Mouse (Mus musculus) heart, postnatal 14 days (tissue): ENCODE results near the gene Cox16. TPM values are rescaled to one million over a fixed set of nuclear protein-coding genes. Genes with fewer than 3 reads are reported as not detected.

ENCODE experiments used
- DNase-seq, 2 experiments: peaks; one replicate each; pipeline ENCODE4 v3.0.0; 2021 to 2022
- intact Hi-C: fragments of 180-260 bp; cut with DNase I; formaldehyde crosslinking; loops from one replicate; pipeline ENCODE4 v1.15.1; 2025
- total RNA-seq, 2 experiments: library from RNA; stranded (reverse); gene quantifications; 2 replicates each; pipeline ENCODE4 v1.2.3; 2021

Cox16 gene
- total RNA-seq, 2 experiments from 2014 or later: 52.2 to 53.7 TPM

DNA sequence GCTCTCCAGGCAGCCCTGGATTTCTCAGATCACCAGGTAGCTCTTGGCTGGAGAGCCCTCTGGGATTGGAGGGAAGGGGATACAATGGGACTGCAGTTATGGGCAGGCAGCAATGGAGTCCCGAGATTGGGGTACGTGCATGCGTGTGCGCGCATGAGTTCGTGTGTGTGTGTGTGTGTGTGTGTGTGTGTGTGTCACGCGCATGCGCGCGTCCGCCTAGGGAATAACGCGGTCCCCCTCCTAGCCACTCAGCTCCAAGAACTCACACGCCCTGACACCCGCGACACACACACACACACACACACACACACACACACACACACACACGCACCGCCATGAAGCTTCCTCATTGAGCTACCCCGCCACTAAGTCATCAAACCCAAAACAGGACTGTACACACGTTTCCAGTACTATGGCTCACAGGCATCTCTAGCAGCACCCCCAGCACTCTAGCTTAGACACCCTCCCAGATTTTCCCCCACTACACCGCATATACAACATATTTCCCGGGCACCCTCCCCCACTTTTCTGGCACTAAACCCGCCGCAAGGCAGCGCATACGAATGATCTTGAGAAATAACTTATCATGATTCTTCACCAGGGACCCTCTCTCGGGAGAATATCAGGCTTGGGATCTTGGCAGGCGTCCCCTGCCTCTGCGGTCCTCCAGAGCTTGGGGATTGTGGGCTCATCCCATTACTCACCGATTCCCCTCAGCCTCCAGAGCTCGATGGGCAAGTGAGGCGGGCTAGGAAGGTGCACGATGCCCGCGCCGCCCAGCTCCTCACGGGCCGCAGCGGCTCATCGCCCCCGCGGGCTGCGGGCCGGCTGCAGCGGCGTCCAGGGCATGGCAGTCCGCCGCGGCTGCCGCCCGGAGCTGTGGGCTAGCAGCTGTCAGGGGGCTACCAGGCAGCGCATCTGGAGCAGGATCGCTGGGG is 152.7 kb downstream of the Cox16 start:
- intact Hi-C loops: no loop called here
- DNase-seq: peak in 1 of 2 experiments; percentile 16

GRCm38 (mm10) chr12:81331046-81331638 is 153.8 kb downstream of the Cox16 start:
- intact Hi-C loops: no loop called here
- DNase-seq: no peak

- intact Hi-C loops: no loop called here
- no peak for DNase-seq
These were observed 159.9 kb downstream of the Cox16 start for GRCm38 (mm10) chr12:81324991-81325390.

- intact Hi-C loops: no loop called here
- DNase-seq: no peak
These were observed 160.8 kb downstream of the Cox16 start for GRCm38 (mm10) chr12:81324116-81324515.

- intact Hi-C loops: no loop called here
- no peak for DNase-seq
These were observed 163.9 kb downstream of the Cox16 start for GRCm38 (mm10) chr12:81321021-81321420.

GRCm38 (mm10) chr12:81317811-81318210 is 167.1 kb downstream of the Cox16 start:
- DNase-seq: no peak
- intact Hi-C loops: no loop called here

DNA sequence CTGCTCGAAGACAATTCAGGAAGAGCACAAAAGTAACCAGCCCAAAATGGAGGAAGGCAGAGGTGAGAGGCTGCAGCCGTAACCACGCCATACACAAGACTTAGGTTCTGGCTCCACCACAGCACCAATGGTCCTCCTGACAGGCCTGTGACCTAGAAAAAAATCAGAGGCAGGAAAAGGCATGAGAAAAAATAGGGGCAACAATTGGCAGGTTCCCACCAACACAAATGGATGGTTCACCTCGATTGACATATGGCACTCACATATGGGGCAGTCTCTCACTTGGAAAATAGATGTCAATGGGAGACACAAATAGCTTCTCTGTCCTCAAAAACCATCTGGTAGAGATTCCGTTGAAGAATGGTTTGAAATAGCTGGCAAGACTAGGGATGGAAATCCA is 169.0 kb downstream of the Cox16 start:
- intact Hi-C loops: loop anchor here (2.0 kb wide), 1 partner anchor 21 kb away; no protein-coding TSS in a partner anchor
- DNase-seq: no peak

Other genes starting within 250 kb of the Cox16 start
- gene Slc8a3, start 151.9 kb downstream of the Cox16 start, total RNA-seq: under 1 TPM; 0.17 to 0.24 TPM
- under 1 TPM; 0.27 to 0.72 TPM for gene Gm4787, start 105.7 kb downstream of the Cox16 start, total RNA-seq
- 1 to 10 TPM in 1 of 2 experiments, under 1 TPM in 1; 0.98 to 1.2 TPM for gene Adam4, start 63.2 kb downstream of the Cox16 start, total RNA-seq
- 10 to 100 TPM; 38.7 to 40.2 TPM for gene Gm20498, start 47.8 kb upstream of the Cox16 start, total RNA-seq
- 10 to 100 TPM; 38.1 to 41.3 TPM for gene Synj2bp, start 47.8 kb upstream of the Cox16 start, total RNA-seq
- gene Adam21, start 83.3 kb upstream of the Cox16 start, total RNA-seq: not detected
- 10 to 100 TPM; 13.6 to 15.9 TPM for gene Med6, start 109.9 kb upstream of the Cox16 start, total RNA-seq
- gene Ttc9, start 146.1 kb upstream of the Cox16 start, total RNA-seq: 1 to 10 TPM; 3.2 to 3.5 TPM